Mouse (Mus musculus): Measurements from ENCODE around the gene Fat3. TPM values are rescaled to one million over a fixed set of nuclear protein-coding genes. Genes with fewer than 3 reads are reported as not detected.

The Fat3 gene
- polyA plus RNA-seq, 1 experiment from 2014 or later = 2.3 TPM

GRCm38 (mm10) chr9:16270056-16270767 is 230.9 kb downstream of the Fat3 start:
- Histone ChIP-seq H3K27me3 (ENCODE audit: control insufficient read depth, insufficient read depth, low read length) (no peaks in the 10 kb centered on the region), H3K9me3 (replicated peaks; ENCODE audit: control insufficient read depth, low read length) (no peaks in the 10 kb centered on the region), H3K9ac (ENCODE audit: low read depth, low read length) (no peak overlapping the region), H3K27ac (ENCODE audit: low read depth, low read length) (no peak overlapping the region), H3K36me3 (ENCODE audit: control insufficient read depth, insufficient read depth, low read length) (no peaks in the 10 kb centered on the region), H3K4me1 (ENCODE audit: control insufficient read depth, insufficient read depth, low read length) (no peaks in the 10 kb centered on the region), H3K4me3 (ENCODE audit: low read depth, low read length) (no peak overlapping the region), H3K4me2 (no peak overlapping the region)
- ATAC-seq (replicated peaks; ENCODE audit: insufficient number of reproducible peaks, low FRiP score, low TSS enrichment) = no peak
- 84% methylated on average over 4 of the region's 4 CpGs for WGBS (ENCODE audit: insufficient replicate concordance)

DNA sequence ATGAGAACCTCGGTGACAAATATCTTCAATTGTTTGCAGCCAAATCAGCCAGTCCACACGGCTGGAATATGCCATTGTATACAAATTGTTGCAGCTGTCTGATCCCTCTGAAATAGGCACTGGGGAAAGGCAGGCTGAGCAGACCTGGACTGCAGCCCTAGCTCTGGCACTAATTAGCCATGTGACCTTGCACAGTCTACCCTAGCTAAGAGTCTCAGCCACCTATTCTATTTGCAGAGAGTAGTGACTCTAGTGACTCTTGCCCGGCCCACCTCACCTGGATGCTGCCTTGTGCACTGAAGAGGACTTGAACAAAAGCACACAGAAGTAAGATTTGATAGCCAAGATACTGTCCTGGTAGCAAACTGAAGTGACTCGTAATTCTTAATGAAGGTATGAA is 235.6 kb downstream of the Fat3 start:
- Histone ChIP-seq H3K4me3 (ENCODE audit: low read depth, low read length) (no peak overlapping the region), H3K27ac (ENCODE audit: low read depth, low read length) (no peak overlapping the region), H3K36me3 (ENCODE audit: control insufficient read depth, insufficient read depth, low read length) (no peaks in the 10 kb centered on the region), H3K4me2 (no peak overlapping the region), H3K27me3 (ENCODE audit: control insufficient read depth, insufficient read depth, low read length) (no peaks in the 10 kb centered on the region), H3K4me1 (ENCODE audit: control insufficient read depth, insufficient read depth, low read length) (no peaks in the 10 kb centered on the region), H3K9ac (ENCODE audit: low read depth, low read length) (no peak overlapping the region), H3K9me3 (replicated peaks; ENCODE audit: control insufficient read depth, low read length) (no peaks in the 10 kb centered on the region)
- WGBS (ENCODE audit: insufficient replicate concordance) = 73% methylated on average over 4 of the region's 4 CpGs
- ATAC-seq (replicated peaks; ENCODE audit: insufficient number of reproducible peaks, low FRiP score, low TSS enrichment) = no peak

DNA sequence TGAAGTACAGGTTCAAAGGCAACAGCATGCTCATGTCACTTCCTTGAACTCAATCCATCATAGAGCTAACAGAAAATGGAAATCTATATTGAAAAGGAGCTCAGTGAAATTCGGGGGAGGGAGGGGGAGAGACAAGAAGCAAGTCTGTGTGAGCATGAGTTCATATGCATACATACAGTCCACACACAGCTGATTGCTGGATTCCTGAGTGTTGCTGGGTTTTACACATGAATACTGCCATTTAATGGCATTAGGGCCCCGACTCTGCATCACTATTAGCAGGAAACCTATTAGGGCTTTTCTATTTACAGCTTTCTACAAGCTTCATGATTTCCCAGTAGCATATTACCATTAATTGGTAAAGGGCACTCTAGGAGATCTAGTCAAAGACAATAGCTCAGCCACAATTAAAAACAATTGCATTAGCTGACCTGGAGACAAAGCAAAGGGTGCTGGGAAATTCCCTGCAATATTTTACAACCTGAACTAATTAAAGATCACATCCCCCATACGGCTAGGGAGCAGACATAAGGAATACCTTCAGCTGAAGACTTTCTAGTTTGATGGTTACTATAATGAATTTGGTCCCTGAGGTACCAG is 243.7 kb downstream of the Fat3 start:
- Histone ChIP-seq H3K4me3 (ENCODE audit: low read depth, low read length) (no peak overlapping the region), H3K27me3 (ENCODE audit: control insufficient read depth, insufficient read depth, low read length) (no peaks in the 10 kb centered on the region), H3K27ac (ENCODE audit: low read depth, low read length) (no peak overlapping the region), H3K36me3 (ENCODE audit: control insufficient read depth, insufficient read depth, low read length) (no peaks in the 10 kb centered on the region), H3K9ac (ENCODE audit: low read depth, low read length) (no peak overlapping the region), H3K9me3 (replicated peaks; ENCODE audit: control insufficient read depth, low read length) (no peaks in the 10 kb centered on the region), H3K4me2 (no peak overlapping the region), H3K4me1 (ENCODE audit: control insufficient read depth, insufficient read depth, low read length) (peaks cover 3% of the 10 kb centered on the region; the same call in 1 of the 2 replicates)
- ATAC-seq (replicated peaks; ENCODE audit: insufficient number of reproducible peaks, low FRiP score, low TSS enrichment) = no peak
- 59% methylated on average over 3 of the region's 3 CpGs for WGBS (ENCODE audit: insufficient replicate concordance)

GRCm38 (mm10) chr9:16256577-16257207 is 244.4 kb downstream of the Fat3 start:
- Histone ChIP-seq H3K36me3 (ENCODE audit: control insufficient read depth, insufficient read depth, low read length) (no peaks in the 10 kb centered on the region), H3K4me2 (no peak overlapping the region), H3K9me3 (replicated peaks; ENCODE audit: control insufficient read depth, low read length) (no peaks in the 10 kb centered on the region), H3K27me3 (ENCODE audit: control insufficient read depth, insufficient read depth, low read length) (no peaks in the 10 kb centered on the region), H3K9ac (ENCODE audit: low read depth, low read length) (no peak overlapping the region), H3K4me1 (ENCODE audit: control insufficient read depth, insufficient read depth, low read length) (peaks cover 3% of the 10 kb centered on the region; the same call in 1 of the 2 replicates), H3K4me3 (ENCODE audit: low read depth, low read length) (no peak overlapping the region), H3K27ac (ENCODE audit: low read depth, low read length) (no peak overlapping the region)
- ATAC-seq (replicated peaks; ENCODE audit: insufficient number of reproducible peaks, low FRiP score, low TSS enrichment) = no peak
- 83% methylated on average over 2 of the region's 2 CpGs for WGBS (ENCODE audit: insufficient replicate concordance)

DNA sequence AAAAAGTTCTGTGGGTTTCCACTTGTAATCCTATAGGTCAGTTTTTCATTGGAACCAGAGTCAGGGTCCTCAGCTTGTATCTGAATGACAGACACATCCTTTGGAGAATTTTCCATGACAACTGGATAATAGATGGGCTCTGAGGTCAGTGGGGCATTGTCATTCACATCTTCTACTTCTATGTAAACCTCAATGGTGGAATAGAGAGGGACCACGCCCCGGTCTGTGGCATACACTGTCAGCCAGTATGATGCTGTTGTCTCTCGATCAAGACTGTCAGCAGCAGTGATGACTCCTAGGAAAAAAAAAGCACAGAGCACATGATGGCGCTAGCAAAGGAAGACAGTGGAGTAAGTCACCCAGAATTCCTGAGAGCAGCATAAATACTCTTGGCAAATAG is 254.3 kb downstream of the Fat3 start:
- no peak overlapping the region for H3K27ac ChIP-seq (ENCODE audit: low read depth, low read length)
- no peak overlapping the region for H3K4me3 ChIP-seq (ENCODE audit: low read depth, low read length)
- H3K4me2 ChIP-seq = no peak overlapping the region
- no peak for ATAC-seq (replicated peaks; ENCODE audit: insufficient number of reproducible peaks, low FRiP score, low TSS enrichment)
- no peaks in the 10 kb centered on the region for H3K4me1 ChIP-seq (ENCODE audit: control insufficient read depth, insufficient read depth, low read length)
- WGBS (ENCODE audit: insufficient replicate concordance) = 77% methylated on average over 4 of the region's 4 CpGs
- no peaks in the 10 kb centered on the region for H3K36me3 ChIP-seq (ENCODE audit: control insufficient read depth, insufficient read depth, low read length)
- no peaks in the 10 kb centered on the region for H3K27me3 ChIP-seq (ENCODE audit: control insufficient read depth, insufficient read depth, low read length)
- H3K9ac ChIP-seq (ENCODE audit: low read depth, low read length) = no peak overlapping the region
- H3K9me3 ChIP-seq (replicated peaks; ENCODE audit: control insufficient read depth, low read length) = no peaks in the 10 kb centered on the region

GRCm38 (mm10) chr9:16231575-16231974 is 269.5 kb downstream of the Fat3 start:
- Histone ChIP-seq H3K4me2 (no peak overlapping the region), H3K27me3 (ENCODE audit: control insufficient read depth, insufficient read depth, low read length) (no peaks in the 10 kb centered on the region), H3K9ac (ENCODE audit: low read depth, low read length) (no peak overlapping the region), H3K4me1 (ENCODE audit: control insufficient read depth, insufficient read depth, low read length) (no peaks in the 10 kb centered on the region), H3K36me3 (ENCODE audit: control insufficient read depth, insufficient read depth, low read length) (no peaks in the 10 kb centered on the region), H3K27ac (ENCODE audit: low read depth, low read length) (no peak overlapping the region), H3K4me3 (ENCODE audit: low read depth, low read length) (no peak overlapping the region), H3K9me3 (replicated peaks; ENCODE audit: control insufficient read depth, low read length) (no peaks in the 10 kb centered on the region)
- no peak for ATAC-seq (replicated peaks; ENCODE audit: insufficient number of reproducible peaks, low FRiP score, low TSS enrichment)
- WGBS (ENCODE audit: insufficient replicate concordance) = 72% methylated on average over 4 of the region's 4 CpGs

DNA sequence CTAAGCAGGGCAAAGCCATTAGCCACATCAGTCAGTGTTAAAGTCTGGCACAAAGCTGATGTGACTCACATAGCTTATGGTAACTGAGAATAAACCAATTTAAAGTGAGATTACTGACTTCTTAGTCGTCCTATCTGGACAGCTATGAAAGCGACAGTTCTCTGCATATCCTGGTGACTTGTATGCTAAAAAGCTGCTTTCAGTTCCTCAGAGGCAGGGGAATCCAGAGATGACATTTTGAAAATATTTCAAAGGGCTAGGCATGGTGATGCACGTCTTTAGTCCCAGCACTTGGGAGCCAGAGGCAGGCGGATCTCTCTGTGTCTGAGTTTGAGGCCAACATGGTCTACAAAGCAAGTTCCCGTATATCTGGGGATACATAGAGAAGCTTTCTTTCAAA is 272.2 kb downstream of the Fat3 start:
- no peaks in the 10 kb centered on the region for H3K36me3 ChIP-seq (ENCODE audit: control insufficient read depth, insufficient read depth, low read length)
- no peak overlapping the region for H3K9ac ChIP-seq (ENCODE audit: low read depth, low read length)
- no peak overlapping the region for H3K4me3 ChIP-seq (ENCODE audit: low read depth, low read length)
- ATAC-seq (replicated peaks; ENCODE audit: insufficient number of reproducible peaks, low FRiP score, low TSS enrichment) = no peak
- no peak overlapping the region for H3K27ac ChIP-seq (ENCODE audit: low read depth, low read length)
- WGBS (ENCODE audit: insufficient replicate concordance) = 72% methylated on average over 5 of the region's 5 CpGs
- H3K4me2 ChIP-seq = no peak overlapping the region
- H3K27me3 ChIP-seq (ENCODE audit: control insufficient read depth, insufficient read depth, low read length) = no peaks in the 10 kb centered on the region
- H3K9me3 ChIP-seq (replicated peaks; ENCODE audit: control insufficient read depth, low read length) = no peaks in the 10 kb centered on the region
- no peaks in the 10 kb centered on the region for H3K4me1 ChIP-seq (ENCODE audit: control insufficient read depth, insufficient read depth, low read length)

DNA sequence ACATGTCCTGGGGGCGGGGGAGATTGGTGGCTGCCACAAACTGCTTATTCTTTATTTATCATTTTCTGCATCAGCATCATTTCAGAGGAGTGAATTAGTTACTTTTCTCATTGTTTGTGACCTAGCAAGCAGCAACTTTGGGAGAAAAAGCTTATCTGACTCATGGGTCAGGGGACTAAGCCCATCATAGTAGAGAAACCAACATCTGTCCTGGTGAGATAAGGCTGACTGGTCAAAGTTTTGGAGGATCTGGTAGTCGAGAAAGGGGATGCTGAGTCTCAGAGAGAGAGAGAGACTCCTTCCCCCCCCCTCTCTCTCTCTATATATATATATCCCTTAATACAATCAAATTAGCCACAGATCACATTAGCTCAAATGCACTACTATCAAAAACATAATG is 273.7 kb downstream of the Fat3 start:
- ATAC-seq (replicated peaks; ENCODE audit: insufficient number of reproducible peaks, low FRiP score, low TSS enrichment) = peak; percentile 91
- H3K4me1 ChIP-seq (ENCODE audit: control insufficient read depth, insufficient read depth, low read length) = no peaks in the 10 kb centered on the region
- WGBS (ENCODE audit: insufficient replicate concordance) = 60% methylated on average over 2 of the region's 2 CpGs
- H3K9ac ChIP-seq (ENCODE audit: low read depth, low read length) = no peak overlapping the region
- H3K4me2 ChIP-seq = no peak overlapping the region
- H3K27me3 ChIP-seq (ENCODE audit: control insufficient read depth, insufficient read depth, low read length) = no peaks in the 10 kb centered on the region
- no peak overlapping the region for H3K4me3 ChIP-seq (ENCODE audit: low read depth, low read length)
- no peaks in the 10 kb centered on the region for H3K9me3 ChIP-seq (replicated peaks; ENCODE audit: control insufficient read depth, low read length)
- H3K27ac ChIP-seq (ENCODE audit: low read depth, low read length) = no peak overlapping the region
- H3K36me3 ChIP-seq (ENCODE audit: control insufficient read depth, insufficient read depth, low read length) = no peaks in the 10 kb centered on the region

- no peaks in the 10 kb centered on the region for H3K9me3 ChIP-seq (replicated peaks; ENCODE audit: control insufficient read depth, low read length)
- H3K27ac ChIP-seq (ENCODE audit: low read depth, low read length) = no peak overlapping the region
- ATAC-seq (replicated peaks; ENCODE audit: insufficient number of reproducible peaks, low FRiP score, low TSS enrichment) = no peak
- no peaks in the 10 kb centered on the region for H3K4me1 ChIP-seq (ENCODE audit: control insufficient read depth, insufficient read depth, low read length)
- no peak overlapping the region for H3K4me2 ChIP-seq
- H3K9ac ChIP-seq (ENCODE audit: low read depth, low read length) = no peak overlapping the region
- H3K4me3 ChIP-seq (ENCODE audit: low read depth, low read length) = no peak overlapping the region
- H3K27me3 ChIP-seq (ENCODE audit: control insufficient read depth, insufficient read depth, low read length) = no peaks in the 10 kb centered on the region
- H3K36me3 ChIP-seq (ENCODE audit: control insufficient read depth, insufficient read depth, low read length) = no peaks in the 10 kb centered on the region
Measured at GRCm38 (mm10) chr9:16226545-16226944, 274.5 kb downstream of the Fat3 start.
